Mouse (Mus musculus): ENCODE measurements at regions not wholly inside any gene's neighbourhood (a gene's known extent, or its start where the extent isn't known, plus 50 kb on each side); places are given as distances from the start of the nearest gene placed in this dataset.
A peak's percentile ranks its signal among the peaks of the same experiment; 100 is the strongest.

DNA sequence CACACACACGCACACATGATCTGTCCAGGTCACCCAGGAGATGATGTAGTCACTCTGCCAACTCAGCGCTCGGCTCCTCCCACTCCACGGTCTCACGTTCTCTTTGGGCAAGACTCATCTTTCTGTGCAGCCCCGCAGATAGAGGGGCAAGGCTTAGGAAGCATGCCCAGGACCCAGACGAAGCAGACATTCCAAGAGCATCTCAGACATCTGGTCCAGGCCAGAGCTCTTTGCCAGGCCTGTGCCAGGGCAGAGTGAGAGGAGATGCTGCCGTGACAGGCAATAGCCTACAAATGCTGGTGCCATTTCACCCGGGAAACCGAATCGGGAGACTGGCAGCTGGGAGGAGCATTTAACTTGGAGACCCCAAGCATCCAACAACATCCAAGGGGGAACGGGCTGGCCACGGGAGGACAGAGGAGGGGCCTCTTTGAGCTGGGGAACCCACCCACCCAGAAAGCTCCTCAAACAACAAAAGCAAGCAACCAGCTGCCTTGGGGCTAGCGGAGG is 133.2 kb downstream of the 3100002H09Rik start:
- H3K27ac ChIP-seq (ENCODE audit: low read length) = no peak overlapping the region
- H3K9me3 ChIP-seq (ENCODE audit: control insufficient read depth, low read depth, low read length) = no peaks in the 10 kb centered on the region
- H3K27me3 ChIP-seq (ENCODE audit: control insufficient read depth, insufficient read depth, low read length) = peaks cover 20% of the 10 kb centered on the region
- WGBS = 15% methylated on average over 14 of the region's 14 CpGs
- 0 out of 2 replicates have a peak, but pooled peaks cover 3% of the 10 kb centered on the region for H3K4me1 ChIP-seq (ENCODE audit: control insufficient read depth, insufficient read depth, low read length)
- H3K36me3 ChIP-seq (ENCODE audit: control insufficient read depth, insufficient read depth, low read length) = no peaks in the 10 kb centered on the region
- H3K4me2 ChIP-seq (replicated peaks; ENCODE audit: low read depth, low read length) = peak overlapping the region; percentile 8; the same call in 1 of the 2 replicates
- no peak overlapping the region for H3K9ac ChIP-seq (replicated peaks; ENCODE audit: low read depth, low read length)
- no peak overlapping the region for H3K4me3 ChIP-seq (ENCODE audit: low read depth, low read length)
- ATAC-seq (ENCODE audit: insufficient number of reproducible peaks, insufficient read depth, low FRiP score, low read depth) = no peak

DNA sequence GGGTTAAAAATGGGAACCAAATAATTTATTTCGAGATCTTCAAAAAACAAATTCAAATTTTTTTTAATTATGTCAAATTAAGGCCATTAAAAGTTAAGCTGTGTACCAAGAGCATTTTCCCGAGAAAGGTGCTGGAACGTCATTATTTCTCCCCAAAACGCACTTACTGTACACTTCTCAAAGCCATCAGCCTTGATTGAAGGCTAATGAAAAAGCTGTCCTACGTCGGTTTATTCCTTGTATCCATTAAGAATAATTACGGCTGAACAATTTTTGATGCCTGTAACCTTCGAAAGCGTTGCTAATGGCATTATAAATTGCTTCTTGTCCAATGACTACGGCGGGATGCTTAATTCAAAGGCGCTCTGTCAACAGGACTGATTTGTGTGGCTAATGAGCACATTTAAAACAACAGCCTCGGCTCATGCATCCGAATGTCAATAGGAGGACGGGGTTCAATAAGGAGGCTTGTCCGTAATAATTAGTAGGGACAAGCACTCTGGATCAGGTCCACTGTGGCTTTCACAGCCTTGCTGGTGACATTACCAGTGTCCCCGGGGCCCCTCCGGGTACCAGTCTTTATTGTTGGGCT is 145.3 kb downstream of the 3100002H09Rik start:
- Histone ChIP-seq H3K36me3 (ENCODE audit: control insufficient read depth, insufficient read depth, low read length) (no peaks in the 10 kb centered on the region), H3K9ac (replicated peaks; ENCODE audit: low read depth, low read length) (no peak overlapping the region), H3K9me3 (ENCODE audit: control insufficient read depth, low read depth, low read length) (no peaks in the 10 kb centered on the region), H3K27ac (ENCODE audit: low read length) (no peak overlapping the region), H3K4me3 (ENCODE audit: low read depth, low read length) (no peak overlapping the region), H3K4me1 (ENCODE audit: control insufficient read depth, insufficient read depth, low read length) (no peaks in the 10 kb centered on the region), H3K27me3 (ENCODE audit: control insufficient read depth, insufficient read depth, low read length) (no peaks in the 10 kb centered on the region), H3K4me2 (replicated peaks; ENCODE audit: low read depth, low read length) (no peak overlapping the region)
- WGBS = 71% methylated on average over 18 of the region's 18 CpGs
- ATAC-seq (ENCODE audit: insufficient number of reproducible peaks, insufficient read depth, low FRiP score, low read depth) = no peak

DNA sequence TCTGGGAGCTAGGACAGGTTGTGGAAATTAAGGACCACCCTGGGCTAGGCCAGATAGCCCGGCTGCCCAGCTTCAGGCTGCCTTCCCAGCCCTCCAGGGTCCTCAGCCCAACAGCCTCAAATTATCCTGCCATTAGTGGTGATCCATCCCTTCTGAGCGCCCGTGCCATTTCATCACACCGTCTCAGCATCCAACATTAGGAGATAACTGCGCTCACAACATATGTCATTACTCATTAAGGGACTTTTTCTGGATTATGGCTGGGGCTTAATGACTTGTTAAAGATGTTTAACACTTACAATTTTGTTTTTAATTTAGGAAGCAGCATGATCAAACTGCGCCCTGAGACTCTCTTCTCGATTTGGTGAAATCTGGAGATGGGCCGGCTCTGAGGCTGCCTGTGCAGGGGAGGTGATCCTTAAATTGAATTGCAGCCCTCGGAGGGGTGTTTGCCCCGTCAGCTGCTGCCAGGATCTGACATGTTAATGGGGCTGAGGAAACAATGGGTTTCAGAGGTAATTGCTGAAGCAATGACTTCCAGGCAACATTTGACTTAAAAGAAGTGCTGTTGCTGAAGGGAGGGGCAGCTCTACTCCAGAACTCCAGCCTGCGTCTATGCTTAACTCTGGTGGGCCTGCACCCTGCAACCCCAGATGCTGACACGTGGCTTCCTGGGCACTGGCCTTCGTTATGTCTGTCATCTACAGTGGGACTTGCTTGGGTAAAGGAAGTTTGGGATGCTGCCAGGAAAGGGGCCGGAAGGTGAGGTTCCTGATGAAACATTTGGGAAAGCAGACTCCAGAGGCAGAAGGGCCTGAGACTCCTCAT is 154.9 kb downstream of the 3100002H09Rik start:
- no peak for ATAC-seq (ENCODE audit: insufficient number of reproducible peaks, insufficient read depth, low FRiP score, low read depth)
- Histone ChIP-seq H3K9ac (replicated peaks; ENCODE audit: low read depth, low read length) (no peak overlapping the region), H3K9me3 (ENCODE audit: control insufficient read depth, low read depth, low read length) (no peaks in the 10 kb centered on the region), H3K36me3 (ENCODE audit: control insufficient read depth, insufficient read depth, low read length) (no peaks in the 10 kb centered on the region), H3K27ac (ENCODE audit: low read length) (no peak overlapping the region), H3K27me3 (ENCODE audit: control insufficient read depth, insufficient read depth, low read length) (no peaks in the 10 kb centered on the region), H3K4me3 (ENCODE audit: low read depth, low read length) (no peak overlapping the region), H3K4me2 (replicated peaks; ENCODE audit: low read depth, low read length) (no peak overlapping the region), H3K4me1 (ENCODE audit: control insufficient read depth, insufficient read depth, low read length) (peaks cover 3% of the 10 kb centered on the region; the same call in 1 of the 2 replicates)
- 45% methylated on average over 14 of the region's 14 CpGs for WGBS

DNA sequence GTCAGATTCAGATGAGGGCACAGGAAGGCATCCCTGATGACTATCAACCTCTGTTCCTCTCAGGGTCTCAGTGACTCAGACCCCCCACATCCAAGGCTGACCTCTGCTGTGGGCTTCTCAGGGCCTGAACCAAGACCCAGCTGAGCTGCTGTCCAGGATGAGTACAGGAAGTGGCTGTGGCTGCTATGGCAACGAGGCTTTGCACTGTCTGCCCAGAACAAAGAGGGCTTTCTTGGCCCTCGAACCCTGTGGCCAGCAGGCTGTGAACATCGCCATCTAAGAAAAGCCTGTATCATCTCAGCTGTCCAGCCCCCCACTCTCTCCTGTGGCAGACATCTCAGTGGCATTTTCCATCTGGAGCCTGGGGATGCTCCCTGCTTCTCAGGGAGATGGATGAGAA is 159.5 kb downstream of the 3100002H09Rik start:
- ATAC-seq (ENCODE audit: insufficient number of reproducible peaks, insufficient read depth, low FRiP score, low read depth) = no peak
- 20% methylated on average over 3 of the region's 3 CpGs for WGBS

DNA sequence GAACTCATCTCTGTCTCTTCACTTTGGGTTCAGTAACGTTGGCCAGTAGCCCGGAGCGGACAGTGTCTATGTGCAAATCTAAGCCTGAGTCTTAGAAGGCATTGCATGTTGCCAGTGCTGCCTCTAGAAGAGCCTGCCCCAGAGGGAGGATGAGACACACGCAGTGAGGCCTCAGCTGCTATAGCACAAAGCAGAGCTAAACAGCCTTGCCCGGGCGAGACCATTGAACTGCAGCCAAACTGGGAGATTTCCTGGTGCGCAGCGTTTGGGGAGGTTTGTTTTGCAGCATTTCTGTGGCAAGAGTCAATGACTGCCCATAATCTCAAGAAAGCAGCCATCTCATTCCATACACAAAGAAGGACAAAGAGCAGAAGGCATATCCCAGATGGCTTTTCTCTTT is 164.0 kb downstream of the 3100002H09Rik start:
- H3K9ac ChIP-seq (replicated peaks; ENCODE audit: low read depth, low read length) = no peak overlapping the region
- no peaks in the 10 kb centered on the region for H3K9me3 ChIP-seq (ENCODE audit: control insufficient read depth, low read depth, low read length)
- H3K4me3 ChIP-seq (ENCODE audit: low read depth, low read length) = no peak overlapping the region
- no peak overlapping the region for H3K4me2 ChIP-seq (replicated peaks; ENCODE audit: low read depth, low read length)
- H3K4me1 ChIP-seq (ENCODE audit: control insufficient read depth, insufficient read depth, low read length) = peaks cover 9% of the 10 kb centered on the region; the same call in 1 of the 2 replicates
- WGBS = 74% methylated on average over 8 of the region's 8 CpGs
- no peak overlapping the region for H3K27ac ChIP-seq (ENCODE audit: low read length)
- H3K27me3 ChIP-seq (ENCODE audit: control insufficient read depth, insufficient read depth, low read length) = 0 out of 2 replicates have a peak, but pooled peaks cover 4% of the 10 kb centered on the region
- no peak for ATAC-seq (ENCODE audit: insufficient number of reproducible peaks, insufficient read depth, low FRiP score, low read depth)
- H3K36me3 ChIP-seq (ENCODE audit: control insufficient read depth, insufficient read depth, low read length) = no peaks in the 10 kb centered on the region

More for the DNA sequence above, 159.5 kb downstream of the 3100002H09Rik start:
- H3K4me2 ChIP-seq (replicated peaks; ENCODE audit: low read depth, low read length) = no peak overlapping the region
- peaks cover 2% of the 10 kb centered on the region; the same call in 1 of the 2 replicates for H3K4me1 ChIP-seq (ENCODE audit: control insufficient read depth, insufficient read depth, low read length)
- no peak overlapping the region for H3K27ac ChIP-seq (ENCODE audit: low read length)
- H3K9ac ChIP-seq (replicated peaks; ENCODE audit: low read depth, low read length) = no peak overlapping the region
- no peak overlapping the region for H3K4me3 ChIP-seq (ENCODE audit: low read depth, low read length)
- H3K27me3 ChIP-seq (ENCODE audit: control insufficient read depth, insufficient read depth, low read length) = no peaks in the 10 kb centered on the region
- no peaks in the 10 kb centered on the region for H3K36me3 ChIP-seq (ENCODE audit: control insufficient read depth, insufficient read depth, low read length)
- H3K9me3 ChIP-seq (ENCODE audit: control insufficient read depth, low read depth, low read length) = no peaks in the 10 kb centered on the region

DNA sequence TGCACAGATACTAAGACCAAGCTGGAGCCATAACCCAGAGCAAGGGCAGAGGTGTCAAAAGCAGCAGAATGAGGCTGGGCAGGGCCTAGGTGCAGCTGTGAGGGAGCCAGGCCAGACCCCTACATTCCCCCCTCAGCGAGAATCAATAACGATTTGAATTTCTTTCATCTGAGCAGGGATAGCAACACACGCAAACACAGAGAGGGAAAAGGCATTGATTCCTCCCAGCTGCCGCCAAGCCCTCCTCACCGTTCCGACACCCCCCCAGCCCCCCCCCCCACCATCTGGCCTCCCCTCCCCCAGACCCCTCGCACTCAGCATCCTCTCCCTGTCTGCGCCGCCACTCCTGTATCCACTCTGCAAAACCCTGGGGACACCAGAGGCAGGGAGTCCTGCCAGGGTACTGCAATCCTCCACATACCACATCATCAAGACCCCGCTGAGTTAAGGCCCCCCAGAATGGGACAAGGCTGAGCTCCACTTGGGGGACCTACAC is 166.9 kb downstream of the 3100002H09Rik start:
- Histone ChIP-seq H3K27ac (ENCODE audit: low read length) (no peak overlapping the region), H3K4me2 (replicated peaks; ENCODE audit: low read depth, low read length) (no peak overlapping the region), H3K9ac (replicated peaks; ENCODE audit: low read depth, low read length) (no peak overlapping the region), H3K4me3 (ENCODE audit: low read depth, low read length) (no peak overlapping the region), H3K4me1 (ENCODE audit: control insufficient read depth, insufficient read depth, low read length) (peaks cover 9% of the 10 kb centered on the region; the same call in 1 of the 2 replicates), H3K9me3 (ENCODE audit: control insufficient read depth, low read depth, low read length) (no peaks in the 10 kb centered on the region), H3K36me3 (ENCODE audit: control insufficient read depth, insufficient read depth, low read length) (no peaks in the 10 kb centered on the region), H3K27me3 (ENCODE audit: control insufficient read depth, insufficient read depth, low read length) (peaks cover 7% of the 10 kb centered on the region; the same call in 1 of the 2 replicates)
- no peak for ATAC-seq (ENCODE audit: insufficient number of reproducible peaks, insufficient read depth, low FRiP score, low read depth)
- WGBS = 2% methylated on average over 9 of the region's 10 CpGs

DNA sequence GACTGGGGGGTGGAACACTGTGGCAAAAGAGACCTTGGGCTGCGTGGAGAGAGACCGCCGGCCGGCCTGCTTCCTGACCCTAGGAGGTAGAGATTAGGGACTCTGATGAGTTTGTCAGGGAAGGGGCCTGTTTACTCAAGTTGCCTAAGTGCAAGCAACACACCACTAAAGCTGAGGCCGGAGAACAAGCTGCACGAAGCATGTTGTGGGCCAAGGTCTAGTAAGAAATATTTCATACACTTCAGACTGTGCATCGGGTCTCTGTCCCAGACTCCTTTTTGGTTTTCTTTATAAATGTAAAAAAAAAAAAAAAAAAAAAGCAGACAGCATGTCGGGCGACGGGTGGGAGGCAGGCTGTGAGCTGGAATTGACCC is 167.5 kb downstream of the 3100002H09Rik start:
- ATAC-seq (ENCODE audit: insufficient number of reproducible peaks, insufficient read depth, low FRiP score, low read depth) = no peak
- peaks cover 9% of the 10 kb centered on the region; the same call in 1 of the 2 replicates for H3K4me1 ChIP-seq (ENCODE audit: control insufficient read depth, insufficient read depth, low read length)
- H3K9ac ChIP-seq (replicated peaks; ENCODE audit: low read depth, low read length) = no peak overlapping the region
- H3K27ac ChIP-seq (ENCODE audit: low read length) = no peak overlapping the region
- no peak overlapping the region for H3K4me3 ChIP-seq (ENCODE audit: low read depth, low read length)
- no peak overlapping the region for H3K4me2 ChIP-seq (replicated peaks; ENCODE audit: low read depth, low read length)
- 21% methylated on average over 10 of the region's 10 CpGs for WGBS
- H3K27me3 ChIP-seq (ENCODE audit: control insufficient read depth, insufficient read depth, low read length) = peaks cover 8% of the 10 kb centered on the region; the same call in 1 of the 2 replicates
- no peaks in the 10 kb centered on the region for H3K9me3 ChIP-seq (ENCODE audit: control insufficient read depth, low read depth, low read length)
- no peaks in the 10 kb centered on the region for H3K36me3 ChIP-seq (ENCODE audit: control insufficient read depth, insufficient read depth, low read length)

DNA sequence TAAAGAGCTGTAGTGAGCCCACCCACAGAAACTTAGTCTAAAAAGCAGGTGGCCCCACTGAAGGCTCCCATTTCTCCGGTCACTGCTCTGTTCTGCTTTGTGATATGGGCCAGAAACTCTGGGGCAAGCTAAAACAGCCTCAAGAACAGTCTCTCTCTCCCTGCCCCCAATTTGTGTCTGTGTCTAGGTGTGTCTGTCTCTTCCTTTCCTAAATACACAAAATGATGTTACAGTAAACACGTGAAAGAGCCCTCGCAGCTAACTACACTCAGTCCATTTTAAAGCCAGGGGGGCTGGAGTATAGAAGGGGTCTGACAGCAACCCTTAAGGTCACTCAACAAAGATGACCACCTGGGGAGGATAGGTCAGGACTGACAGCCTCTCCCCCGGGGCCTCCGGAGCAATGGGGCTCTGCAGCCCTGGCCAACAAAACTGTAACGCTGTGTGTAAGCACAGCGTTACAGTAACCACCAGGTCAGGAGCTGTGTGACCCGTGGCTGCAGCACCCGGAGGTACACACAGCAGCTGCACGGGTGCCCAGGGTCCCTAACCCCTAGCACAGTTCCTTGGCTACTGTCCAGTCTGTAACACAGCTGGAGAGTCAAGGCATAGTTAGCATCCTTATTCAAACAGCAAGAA is 168.0 kb downstream of the 3100002H09Rik start:
- Histone ChIP-seq H3K4me3 (ENCODE audit: low read depth, low read length) (no peak overlapping the region), H3K9me3 (ENCODE audit: control insufficient read depth, low read depth, low read length) (no peaks in the 10 kb centered on the region), H3K27ac (ENCODE audit: low read length) (no peak overlapping the region), H3K27me3 (ENCODE audit: control insufficient read depth, insufficient read depth, low read length) (peaks cover 10% of the 10 kb centered on the region; the same call in 1 of the 2 replicates), H3K4me2 (replicated peaks; ENCODE audit: low read depth, low read length) (no peak overlapping the region), H3K4me1 (ENCODE audit: control insufficient read depth, insufficient read depth, low read length) (peaks cover 9% of the 10 kb centered on the region; the same call in 1 of the 2 replicates), H3K9ac (replicated peaks; ENCODE audit: low read depth, low read length) (no peak overlapping the region), H3K36me3 (ENCODE audit: control insufficient read depth, insufficient read depth, low read length) (no peaks in the 10 kb centered on the region)
- no peak for ATAC-seq (ENCODE audit: insufficient number of reproducible peaks, insufficient read depth, low FRiP score, low read depth)
- WGBS = 14% methylated on average over 10 of the region's 10 CpGs

Data from stomach, embryonic 14.5 days (tissue).